Mouse (Mus musculus) forebrain, embryonic 12.5 days (tissue): ENCODE measurements around the gene Sh3rf1. TPM values are rescaled to one million over a fixed set of nuclear protein-coding genes. Genes with fewer than 3 reads are reported as not detected.

Source experiments
- ATAC-seq: fragments of 200-750 bp; cut with Nextera tagmentation; 2 replicates; pipeline ENCODE4 v1.8.0; 2017; ENCODE audit warnings: moderate TSS enrichment; ENCODE audit not compliant: low FRiP score
- H3K27ac ChIP-seq: fragments of 300-500 bp; sonication (generic); 2 replicates; pipeline ENCODE4 v1.5.1; 2016; ENCODE audit warnings: mild to moderate bottlenecking
- H3K27me3 ChIP-seq: fragments of 300-500 bp; sonication (generic); 2 replicates; pipeline ENCODE4 v1.6.1; 2016; ENCODE audit warnings: mild to moderate bottlenecking
- H3K36me3 ChIP-seq: fragments of 300-500 bp; sonication (generic); replicated peaks from 2 replicates; pipeline ENCODE4 v1.6.1; 2016; ENCODE audit warnings: mild to moderate bottlenecking
- H3K4me1 ChIP-seq: fragments of 300-500 bp; sonication (generic); 2 replicates; pipeline ENCODE4 v1.6.1; 2016
- H3K4me2 ChIP-seq: fragments of 300-500 bp; sonication (generic); 2 replicates; pipeline ENCODE4 v1.6.1; 2016; ENCODE audit warnings: mild to moderate bottlenecking, moderate library complexity
- H3K4me3 ChIP-seq: fragments of 300-500 bp; sonication (generic); replicated peaks from 2 replicates; pipeline ENCODE4 v1.5.1; 2016; ENCODE audit warnings: mild to moderate bottlenecking
- H3K9ac ChIP-seq: fragments of 300-500 bp; sonication (generic); 2 replicates; pipeline ENCODE4 v1.6.1; 2016; ENCODE audit warnings: mild to moderate bottlenecking
- H3K9me3 ChIP-seq: fragments of 300-500 bp; sonication (generic); 2 replicates; pipeline ENCODE4 v1.6.1; 2016
- WGBS: fragments of 180-500 bp; shearing (Covaris S2); methylation state at CpG from one replicate; pipeline ENCODE4 v1.1.7; 2016; 5-methylcytosine and 5-hydroxymethylcytosine counted together
- polyA plus RNA-seq: library from polyadenylated mRNA; unstranded; fragments of >200 nt; fragmentation: Nextera tagmentation; extraction: Ambion mirVana; gene quantifications from 2 replicates; pipeline ENCODE4 v1.2.1, GENCODE M21; 2016

The Sh3rf1 gene
- polyA plus RNA-seq, 1 experiment from 2014 or later: 30.2 TPM

- WGBS: 91% methylated on average over 7 of the region's 7 CpGs
- Histone ChIP-seq H3K4me1 (peaks cover 32% of the 10 kb centered on the region), H3K9me3 (no peaks in the 10 kb centered on the region), H3K4me2 (no peak overlapping the region), H3K36me3 (peaks cover 52% of the 10 kb centered on the region), H3K27me3 (no peaks in the 10 kb centered on the region), H3K9ac (no peak overlapping the region), H3K4me3 (no peak overlapping the region), H3K27ac (no peak overlapping the region)
- ATAC-seq: no peak
Measured at GRCm38 (mm10) chr8:61375205-61375604, 151.5 kb downstream of the Sh3rf1 start.

GRCm38 (mm10) chr8:61378847-61379698 is 155.4 kb downstream of the Sh3rf1 start:
- WGBS: 60% methylated on average over 11 of the region's 11 CpGs
- peak overlapping the region; percentile 5; the same call in 1 of the 2 replicates for H3K9ac ChIP-seq
- H3K4me1 ChIP-seq: peaks cover 31% of the 10 kb centered on the region
- H3K4me2 ChIP-seq: no peak overlapping the region
- no peaks in the 10 kb centered on the region for H3K27me3 ChIP-seq
- peak overlapping the region; percentile 70 for H3K27ac ChIP-seq
- peaks cover 51% of the 10 kb centered on the region for H3K36me3 ChIP-seq
- no peaks in the 10 kb centered on the region for H3K9me3 ChIP-seq
- peak; percentile 60; the same call in 1 of the 2 replicates for ATAC-seq
- no peak overlapping the region for H3K4me3 ChIP-seq

- Histone ChIP-seq H3K36me3 (peaks cover 48% of the 10 kb centered on the region), H3K9me3 (no peaks in the 10 kb centered on the region), H3K4me2 (no peak overlapping the region), H3K27ac (0 out of 2 replicates have a peak overlapping the region, but pooled peaks have one; percentile 19), H3K9ac (no peak overlapping the region), H3K4me3 (no peak overlapping the region), H3K4me1 (peaks cover 44% of the 10 kb centered on the region), H3K27me3 (no peaks in the 10 kb centered on the region)
- ATAC-seq: no peak
- 81% methylated on average over 9 of the region's 9 CpGs for WGBS
Measured at GRCm38 (mm10) chr8:61384536-61384935, 160.9 kb downstream of the Sh3rf1 start.

- Histone ChIP-seq H3K9ac (no peak overlapping the region), H3K27ac (peak overlapping the region; percentile 88), H3K4me1 (peaks cover 48% of the 10 kb centered on the region), H3K4me3 (no peak overlapping the region), H3K9me3 (no peaks in the 10 kb centered on the region), H3K27me3 (no peaks in the 10 kb centered on the region), H3K4me2 (no peak overlapping the region), H3K36me3 (peaks cover 48% of the 10 kb centered on the region)
- ATAC-seq: no peak
- WGBS: 78% methylated on average over 11 of the region's 11 CpGs
Measured at GRCm38 (mm10) chr8:61385502-61386191, 162.0 kb downstream of the Sh3rf1 start.

- H3K36me3 ChIP-seq: peaks cover 45% of the 10 kb centered on the region
- no peaks in the 10 kb centered on the region for H3K9me3 ChIP-seq
- no peaks in the 10 kb centered on the region for H3K27me3 ChIP-seq
- 7% methylated on average over 7 of the region's 7 CpGs for WGBS
- peak overlapping the region; percentile 30; the same call in 1 of the 2 replicates for H3K9ac ChIP-seq
- peaks cover 55% of the 10 kb centered on the region for H3K4me1 ChIP-seq
- peak; percentile 78 for ATAC-seq
- no peak overlapping the region for H3K4me3 ChIP-seq
- H3K4me2 ChIP-seq: peak overlapping the region; percentile 28; the same call in 1 of the 2 replicates
- peak overlapping the region; percentile 88 for H3K27ac ChIP-seq
Measured at GRCm38 (mm10) chr8:61386645-61387044, 163.0 kb downstream of the Sh3rf1 start.

- no peak overlapping the region for H3K4me3 ChIP-seq
- 18% methylated on average over 6 of the region's 6 CpGs for WGBS
- ATAC-seq: peak; percentile 53
- H3K4me1 ChIP-seq: peaks cover 55% of the 10 kb centered on the region
- peak overlapping the region; percentile 88 for H3K27ac ChIP-seq
- no peaks in the 10 kb centered on the region for H3K9me3 ChIP-seq
- no peaks in the 10 kb centered on the region for H3K27me3 ChIP-seq
- no peak overlapping the region; the same call in 1 of the 2 replicates for H3K9ac ChIP-seq
- H3K4me2 ChIP-seq: peak overlapping the region; percentile 9; the same call in 1 of the 2 replicates
- H3K36me3 ChIP-seq: peaks cover 43% of the 10 kb centered on the region
Measured at GRCm38 (mm10) chr8:61387501-61387963, 163.9 kb downstream of the Sh3rf1 start.

- Histone ChIP-seq H3K4me3 (no peak overlapping the region), H3K27me3 (no peaks in the 10 kb centered on the region), H3K4me1 (peaks cover 55% of the 10 kb centered on the region), H3K9me3 (no peaks in the 10 kb centered on the region), H3K4me2 (no peak overlapping the region), H3K27ac (peak overlapping the region; percentile 88), H3K36me3 (peaks cover 38% of the 10 kb centered on the region), H3K9ac (no peak overlapping the region)
- ATAC-seq: no peak
- WGBS: 63% methylated on average over 9 of the region's 9 CpGs
Measured at GRCm38 (mm10) chr8:61388341-61388740, 164.7 kb downstream of the Sh3rf1 start.

GRCm38 (mm10) chr8:61390307-61391057 is 166.8 kb downstream of the Sh3rf1 start:
- H3K4me1 ChIP-seq: peaks cover 45% of the 10 kb centered on the region
- H3K36me3 ChIP-seq: peaks cover 34% of the 10 kb centered on the region
- no peak overlapping the region for H3K9ac ChIP-seq
- H3K27ac ChIP-seq: 0 out of 2 replicates have a peak overlapping the region, but pooled peaks have one; percentile 50
- H3K4me2 ChIP-seq: no peak overlapping the region
- ATAC-seq: no peak
- no peak overlapping the region for H3K4me3 ChIP-seq
- no peaks in the 10 kb centered on the region for H3K27me3 ChIP-seq
- H3K9me3 ChIP-seq: no peaks in the 10 kb centered on the region
- 53% methylated on average over 18 of the region's 18 CpGs for WGBS

- WGBS: 81% methylated on average over 13 of the region's 13 CpGs
- H3K9me3 ChIP-seq: no peaks in the 10 kb centered on the region
- no peak overlapping the region for H3K4me2 ChIP-seq
- H3K9ac ChIP-seq: no peak overlapping the region
- peaks cover 32% of the 10 kb centered on the region for H3K36me3 ChIP-seq
- H3K4me3 ChIP-seq: no peak overlapping the region
- H3K27ac ChIP-seq: 0 out of 2 replicates have a peak overlapping the region, but pooled peaks have one; percentile 13
- no peak for ATAC-seq
- H3K4me1 ChIP-seq: peaks cover 40% of the 10 kb centered on the region
- H3K27me3 ChIP-seq: no peaks in the 10 kb centered on the region
Measured at GRCm38 (mm10) chr8:61391058-61391434, 167.4 kb downstream of the Sh3rf1 start.

GRCm38 (mm10) chr8:61397139-61397538 is 173.5 kb downstream of the Sh3rf1 start:
- Histone ChIP-seq H3K9ac (no peak overlapping the region), H3K27ac (no peak overlapping the region), H3K9me3 (no peaks in the 10 kb centered on the region), H3K4me3 (no peak overlapping the region), H3K4me2 (no peak overlapping the region), H3K4me1 (no peaks in the 10 kb centered on the region), H3K36me3 (peaks cover 23% of the 10 kb centered on the region), H3K27me3 (no peaks in the 10 kb centered on the region)
- WGBS: 88% methylated on average over 2 of the region's 2 CpGs
- ATAC-seq: no peak

- Histone ChIP-seq H3K4me3 (no peak overlapping the region), H3K27ac (no peak overlapping the region), H3K36me3 (peaks cover 23% of the 10 kb centered on the region), H3K9ac (no peak overlapping the region), H3K4me2 (no peak overlapping the region), H3K4me1 (peaks cover 3% of the 10 kb centered on the region), H3K9me3 (no peaks in the 10 kb centered on the region), H3K27me3 (no peaks in the 10 kb centered on the region)
- 90% methylated on average over 7 of the region's 7 CpGs for WGBS
- ATAC-seq: no peak
Measured at GRCm38 (mm10) chr8:61397755-61398154, 174.1 kb downstream of the Sh3rf1 start.

- peak; percentile 22 for ATAC-seq
Measured at GRCm38 (mm10) chr8:61402861-61403260, 179.2 kb downstream of the Sh3rf1 start.

More at GRCm38 (mm10) chr8:61402861-61403260, 179.2 kb downstream of the Sh3rf1 start:
- no peak overlapping the region for H3K4me2 ChIP-seq
- H3K36me3 ChIP-seq: no peaks in the 10 kb centered on the region
- H3K4me1 ChIP-seq: peaks cover 26% of the 10 kb centered on the region
- H3K9ac ChIP-seq: no peak overlapping the region
- H3K27ac ChIP-seq: peak overlapping the region; percentile 90
- H3K9me3 ChIP-seq: no peaks in the 10 kb centered on the region
- H3K4me3 ChIP-seq: no peak overlapping the region
- WGBS: 55% methylated on average over 7 of the region's 7 CpGs
- H3K27me3 ChIP-seq: no peaks in the 10 kb centered on the region
